Mouse (Mus musculus): ENCODE measurements at regions not wholly inside any gene's neighbourhood (a gene's known extent, or its start where the extent isn't known, plus 50 kb on each side); places are given as distances from the start of the nearest gene placed in this dataset.

- DNase-seq (ENCODE audit: low spot score in 2 of 2) = no peak
Observed at GRCm38 (mm10) chr7:79201246-79201645, 52.4 kb upstream of the Mfge8 start.

- no peak for DNase-seq (ENCODE audit: low spot score in 2 of 2)
Observed at GRCm38 (mm10) chr7:79202336-79202735, 53.5 kb upstream of the Mfge8 start.

DNA sequence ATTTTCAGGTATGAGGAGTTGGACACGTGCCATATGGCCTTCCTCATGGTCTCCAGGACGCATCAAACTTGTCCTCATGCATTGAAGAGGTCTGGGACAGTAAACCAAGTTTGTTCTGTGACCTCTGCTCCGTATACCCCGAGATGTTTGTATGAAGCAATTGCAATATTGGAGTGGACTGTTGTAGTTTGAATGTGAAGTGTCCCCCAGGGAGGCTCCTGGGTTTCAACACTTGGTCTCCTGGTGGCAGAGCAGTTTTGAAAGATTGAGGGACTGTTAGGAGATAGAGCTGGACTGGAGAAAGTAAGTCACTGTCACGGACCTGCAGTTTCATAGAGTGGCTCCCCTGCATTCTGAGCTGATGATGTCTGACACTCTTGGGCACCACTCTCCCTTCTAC, 54.6 kb upstream of the Mfge8 start:
- DNase-seq (ENCODE audit: low spot score in 2 of 2) = no peak

- DNase-seq (ENCODE audit: low spot score in 2 of 2) = peak in 1 of 2 experiments; percentile 39
Observed at GRCm38 (mm10) chr7:79207140-79207539, 58.3 kb upstream of the Mfge8 start.

DNA sequence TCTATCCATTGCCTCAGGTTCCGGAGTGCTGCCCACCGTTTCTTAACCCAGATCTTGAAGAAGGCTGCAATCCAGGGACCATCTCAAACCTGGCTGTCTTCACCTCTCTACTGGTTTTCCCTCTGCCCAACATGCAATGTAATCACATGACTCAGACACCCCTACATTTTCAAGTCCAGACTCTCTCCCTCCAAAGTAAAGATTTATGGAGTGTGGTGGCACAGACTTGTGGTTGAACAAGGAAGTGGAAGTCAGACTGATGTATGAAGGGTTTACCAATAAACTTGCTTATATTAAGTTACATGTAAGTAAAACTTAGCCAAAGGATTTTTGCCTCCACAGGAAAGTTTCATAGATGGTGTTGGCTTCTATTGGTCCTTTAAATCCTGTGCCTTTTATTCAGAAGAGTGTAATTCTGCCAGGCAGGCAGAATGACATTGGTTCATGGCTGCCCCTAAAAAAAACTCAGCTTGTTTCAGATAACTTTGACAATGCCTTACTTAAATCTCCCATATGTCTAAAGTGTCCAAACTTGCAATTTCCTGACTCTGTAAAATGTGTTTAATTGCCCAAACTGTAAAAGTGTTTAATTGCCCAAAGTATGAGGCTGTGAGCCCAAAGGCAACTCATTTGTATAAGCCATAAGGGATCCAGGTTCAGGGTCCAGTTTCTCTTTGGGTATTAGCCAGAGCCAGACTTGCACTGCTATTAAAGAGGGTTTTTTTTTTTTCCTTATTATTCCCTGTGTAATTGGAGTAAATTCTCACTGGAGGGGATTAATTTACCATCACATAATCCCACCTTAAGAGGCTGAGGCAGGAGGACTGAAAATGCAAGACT, 61.7 kb upstream of the Mfge8 start:
- no peak for DNase-seq (ENCODE audit: low spot score in 2 of 2)

- peak in 1 of 2 experiments; percentile 26 for DNase-seq (ENCODE audit: low spot score in 2 of 2)
Observed at GRCm38 (mm10) chr7:79211287-79211976, 61.6 kb upstream of the Abhd2 start.

- no peak for DNase-seq (ENCODE audit: low spot score in 2 of 2)
Observed at GRCm38 (mm10) chr7:79212231-79212630, 60.8 kb upstream of the Abhd2 start.

DNA sequence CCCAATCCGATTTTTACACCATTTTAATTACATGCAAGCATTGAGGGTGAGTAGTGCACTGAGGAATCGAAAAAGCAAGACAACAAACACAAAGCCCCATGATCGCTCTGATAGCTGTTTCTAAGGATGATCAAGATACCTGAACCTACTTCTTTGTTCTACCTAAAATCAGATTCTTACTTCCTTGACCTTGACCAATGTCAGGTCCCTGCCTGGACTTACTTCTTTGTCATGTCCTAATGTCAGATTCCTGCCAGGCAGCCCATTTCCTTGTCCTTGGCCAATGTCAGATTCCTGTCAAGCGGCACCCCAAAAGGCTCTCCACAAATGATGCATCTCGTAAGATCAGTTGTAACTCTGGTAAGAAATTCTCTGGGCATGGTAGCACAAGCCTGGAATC, 58.0 kb upstream of the Abhd2 start:
- no peak for DNase-seq (ENCODE audit: low spot score in 2 of 2)

GRCm38 (mm10) chr7:79217232-79217631, 55.8 kb upstream of the Abhd2 start:
- no peak for DNase-seq (ENCODE audit: low spot score in 2 of 2)

GRCm38 (mm10) chr7:79222626-79223335, 50.2 kb upstream of the Abhd2 start:
- DNase-seq (ENCODE audit: low spot score in 2 of 2) = no peak

Measured in urinary bladder, postnatal 4 days (tissue).